In genomic region chr2:113178047-113178446, GRCm38 (mm10) we compare ENCODE assay signal across 24 mouse cellular contexts.
"Had no signal": no experiment of that assay in that cellular context is flagged by ENCODE, and none has a peak within 500 bp of the region (broad histone marks: within the 10 kb centered on the region; RNA-seq: fewer than 3 reads in every experiment).

No protein-coding gene starts in this region.

- H3K4me2 ChIP-seq: heart, embryonic 11.5 days; heart, embryonic 13.5 days; heart, embryonic 15.5 days; hindbrain, embryonic 13.5 days; hindbrain, embryonic 15.5 days; limb, embryonic 13.5 days; limb, embryonic 15.5 days had no signal

- H3K27me3 ChIP-seq: heart, embryonic 13.5 days; heart, embryonic 15.5 days; hindbrain, embryonic 13.5 days; hindbrain, embryonic 15.5 days; limb, embryonic 13.5 days; limb, embryonic 15.5 days had no signal

- H3K4me1 ChIP-seq: heart, embryonic 13.5 days; heart, embryonic 15.5 days; hindbrain, embryonic 13.5 days; hindbrain, embryonic 15.5 days; limb, embryonic 13.5 days; limb, embryonic 15.5 days had no signal

- H3K4me3 ChIP-seq: heart, adult 2 months; heart, embryonic 13.5 days; heart, embryonic 15.5 days; hindbrain, embryonic 13.5 days; hindbrain, embryonic 15.5 days; limb, embryonic 13.5 days; limb, embryonic 15.5 days had no signal

- H3K9me3 ChIP-seq: heart, embryonic 13.5 days; heart, embryonic 15.5 days; hindbrain, embryonic 13.5 days; hindbrain, embryonic 15.5 days; limb, embryonic 13.5 days; limb, embryonic 15.5 days had no signal

- ATAC-seq: forebrain, postnatal 0 days; hindbrain, postnatal 0 days; intestine, embryonic 16.5 days had no signal

- H3K9ac ChIP-seq: forebrain, postnatal 0 days; heart, embryonic 13.5 days; heart, embryonic 15.5 days; hindbrain, embryonic 13.5 days; hindbrain, embryonic 15.5 days; limb, embryonic 13.5 days; limb, embryonic 15.5 days had no signal

- H3K36me3 ChIP-seq: heart, embryonic 13.5 days; heart, embryonic 15.5 days; hindbrain, embryonic 13.5 days; hindbrain, embryonic 15.5 days; limb, embryonic 13.5 days; limb, embryonic 15.5 days had no signal

- H3K27ac ChIP-seq: heart, adult 2 months; heart, embryonic 13.5 days; heart, embryonic 15.5 days; hindbrain, embryonic 13.5 days; hindbrain, embryonic 15.5 days; hindbrain, postnatal 0 days; limb, embryonic 13.5 days; limb, embryonic 15.5 days had no signal

- DNase-seq: forebrain, postnatal 0 days; gastrocnemius, postnatal 14 days; gastrocnemius, postnatal 36 days; heart, adult 11 months; heart, adult 2 months; heart, postnatal 14 days; heart, postnatal 36 days; kidney, adult 11 months; kidney, adult 2 months; kidney, adult 9 months; kidney, postnatal 14 days; kidney, postnatal 36 days; layer of hippocampus, adult 9-11 months; layer of hippocampus, postnatal 36 days; left cerebral cortex, postnatal 4 days had no signal
